Mouse (Mus musculus) MEL (cell line): ENCODE data around the gene Olfr1444. TPM values are rescaled to one million over a fixed set of nuclear protein-coding genes. Genes with fewer than 3 reads are reported as not detected.

Source experiments
- DNase-seq: peaks from one replicate; pipeline ENCODE4 v3.0.0; 2011; ENCODE audit warnings: low read depth, low spot score
- H3K27ac ChIP-seq: 2 replicates; pipeline ENCODE4 v1.5.1; 2012; ENCODE audit warnings: low read depth, mild to moderate bottlenecking, control low read depth, low read length, moderate library complexity; ENCODE audit not compliant: control insufficient read depth
- H3K27me3 ChIP-seq, 2 experiments: fragments of 150-350 bp in 1 of 2; sonication (generic) in 1 of 2; 2 replicates each; pipeline ENCODE4 v1.6.1; 2012; ENCODE audit warnings: low read length in 2 of 2, mild to moderate bottlenecking in 2 of 2, improper control_type of control experiment in 1 of 2, moderate library complexity in 1 of 2; ENCODE audit not compliant: insufficient read depth in 2 of 2, control insufficient read depth in 1 of 2
- H3K36me3 ChIP-seq, 2 experiments: 2 replicates each; pipeline ENCODE4 v1.6.1; 2012 to 2014; ENCODE audit warnings: low read length in 2 of 2, improper control_type of control experiment in 1 of 2, inconsistent platforms in 1 of 2, mild to moderate bottlenecking in 1 of 2; ENCODE audit not compliant: insufficient read depth in 2 of 2, control insufficient read depth in 1 of 2
- H3K4me1 ChIP-seq, 2 experiments: fragments of 150-350 bp in 1 of 2; sonication (generic) in 1 of 2; 2 replicates each; pipeline ENCODE4 v1.6.1; 2012; ENCODE audit warnings: low read length in 2 of 2, improper control_type of control experiment in 1 of 2, mild to moderate bottlenecking in 1 of 2; ENCODE audit not compliant: insufficient read depth in 2 of 2, control insufficient read depth in 1 of 2
- H3K4me3 ChIP-seq, 2 experiments: fragments of 150-350 bp in 1 of 2; sonication (generic) in 1 of 2; 2 replicates each; pipeline ENCODE4 v1.5.1; 2012; ENCODE audit warnings: low read depth in 2 of 2, low read length in 2 of 2, mild to moderate bottlenecking in 2 of 2, moderate library complexity in 2 of 2, control low read depth in 1 of 2, improper control_type of control experiment in 1 of 2; ENCODE audit not compliant: control insufficient read depth in 1 of 2, insufficient read depth in 1 of 2
- H3K79me2 ChIP-seq: 2 replicates; pipeline ENCODE4 v1.6.1; 2012; ENCODE audit warnings: mild to moderate bottlenecking, low read length, moderate library complexity; ENCODE audit not compliant: control insufficient read depth, poor library complexity, insufficient read depth
- H3K9ac ChIP-seq: 2 replicates; pipeline ENCODE4 v1.6.1; 2012; ENCODE audit warnings: low read depth, mild to moderate bottlenecking, control low read depth, low read length, moderate library complexity; ENCODE audit not compliant: control insufficient read depth, poor library complexity, severe bottlenecking
- H3K9me3 ChIP-seq: fragments of 150-350 bp; sonication (generic); replicated peaks from 2 replicates; pipeline ENCODE4 v1.6.1; 2012; ENCODE audit warnings: mild to moderate bottlenecking, low read length, improper control_type of control experiment, moderate library complexity; ENCODE audit not compliant: insufficient read depth
- BHLHE40 ChIP-seq: IDR thresholded peaks from 2 replicates; pipeline ENCODE4 v1.6.1; 2012; ENCODE audit warnings: low read depth, mild to moderate bottlenecking, inconsistent platforms, low read length, improper control_type of control experiment, borderline replicate concordance
- CHD1 ChIP-seq: IDR thresholded peaks from 2 replicates; pipeline ENCODE4 v1.6.1; 2012; ENCODE audit warnings: low read depth, mild to moderate bottlenecking, inconsistent platforms, low read length, improper control_type of control experiment
- CTCF ChIP-seq, 3 experiments: IDR thresholded peaks in 2 of 3; conservative IDR thresholded peaks in 1 of 3; 2 replicates each; pipeline ENCODE4 v1.5.1; 2011 to 2012; ENCODE audit warnings: low read length in 3 of 3, low read depth in 2 of 3, mild to moderate bottlenecking in 2 of 3, improper control_type of control experiment in 1 of 3, inconsistent platforms in 1 of 3, mixed read lengths in 1 of 3, moderate library complexity in 1 of 3; ENCODE audit not compliant: control insufficient read depth in 1 of 3, insufficient read depth in 1 of 3, poor library complexity in 1 of 3, severe bottlenecking in 1 of 3
- E2F4 ChIP-seq: IDR thresholded peaks from 2 replicates; pipeline ENCODE4 v1.6.1; 2011; ENCODE audit warnings: low read depth, low read length, improper control_type of control experiment, borderline replicate concordance
- EP300 ChIP-seq, 2 experiments: IDR thresholded peaks; 2 replicates each; pipeline ENCODE4 v1.6.1; 2011; ENCODE audit warnings: improper control_type of control experiment in 2 of 2, low read length in 2 of 2, low read depth in 1 of 2, mild to moderate bottlenecking in 1 of 2
- ETS1 ChIP-seq: IDR thresholded peaks from 2 replicates; pipeline ENCODE4 v1.6.1; 2012; ENCODE audit warnings: low read depth, mild to moderate bottlenecking, inconsistent platforms, low read length, improper control_type of control experiment, moderate library complexity
- GABPA ChIP-seq: IDR thresholded peaks from 2 replicates; pipeline ENCODE4 v1.6.1; 2012; ENCODE audit warnings: low read depth, mild to moderate bottlenecking, inconsistent platforms, low read length, improper control_type of control experiment, moderate library complexity
- GATA1 ChIP-seq: IDR thresholded peaks from 2 replicates; pipeline ENCODE4 v1.6.1; 2011; ENCODE audit warnings: low read depth, low read length, improper control_type of control experiment
- HCFC1 ChIP-seq: IDR thresholded peaks from 2 replicates; pipeline ENCODE4 v1.6.1; 2012; ENCODE audit warnings: low read depth, mild to moderate bottlenecking, inconsistent platforms, low read length, improper control_type of control experiment, moderate library complexity
- KAT2A ChIP-seq: conservative IDR thresholded peaks from 2 replicates; pipeline ENCODE4 v1.6.1; 2012; ENCODE audit warnings: low read depth, low read length, improper control_type of control experiment, inconsistent platforms
- MAZ ChIP-seq: IDR thresholded peaks from 2 replicates; pipeline ENCODE4 v1.6.1; 2012; ENCODE audit warnings: low read depth, mild to moderate bottlenecking, inconsistent platforms, low read length, improper control_type of control experiment
- MYC ChIP-seq: IDR thresholded peaks from 2 replicates; pipeline ENCODE4 v1.6.1; 2011; ENCODE audit warnings: low read depth, mild to moderate bottlenecking, low read length, improper control_type of control experiment, moderate library complexity
- NELFE ChIP-seq: IDR thresholded peaks from 2 replicates; pipeline ENCODE4 v1.6.1; 2011; ENCODE audit warnings: low read depth, low read length, improper control_type of control experiment
- POLR2A ChIP-seq, 2 experiments: IDR thresholded peaks; 2 replicates each; pipeline ENCODE4 v1.6.1; 2011 to 2012; ENCODE audit warnings: low read length in 2 of 2, mild to moderate bottlenecking in 2 of 2, control low read depth in 1 of 2, improper control_type of control experiment in 1 of 2, low read depth in 1 of 2, moderate library complexity in 1 of 2; ENCODE audit not compliant: control insufficient read depth in 1 of 2, insufficient read depth in 1 of 2, poor library complexity in 1 of 2
- POLR2AphosphoS2 ChIP-seq: IDR thresholded peaks from 2 replicates; pipeline ENCODE4 v1.6.1; 2011; ENCODE audit warnings: low read length, improper control_type of control experiment
- POLR2AphosphoS5 ChIP-seq: IDR thresholded peaks from 2 replicates; pipeline ENCODE4 v1.6.1; 2012; ENCODE audit warnings: low read depth, borderline replicate concordance, mild to moderate bottlenecking, inconsistent platforms, low read length, moderate library complexity, mixed read lengths
- RAD21 ChIP-seq: IDR thresholded peaks from 2 replicates; pipeline ENCODE4 v1.6.1; 2011; ENCODE audit warnings: mild to moderate bottlenecking, low read depth, low read length, improper control_type of control experiment
- SMC3 ChIP-seq: IDR thresholded peaks from 2 replicates; pipeline ENCODE4 v1.6.1; 2011; ENCODE audit warnings: low read depth, low read length, improper control_type of control experiment
- TBP ChIP-seq: IDR thresholded peaks from 2 replicates; pipeline ENCODE4 v1.8.0; 2011; ENCODE audit warnings: low read depth, low read length, improper control_type of control experiment
- TCF12 ChIP-seq: IDR thresholded peaks from 2 replicates; pipeline ENCODE4 v1.6.1; 2014; ENCODE audit warnings: low read depth, mild to moderate bottlenecking, inconsistent platforms, low read length, improper control_type of control experiment, moderate library complexity
- UBTF ChIP-seq: IDR thresholded peaks from 2 replicates; pipeline ENCODE4 v1.6.1; 2012; ENCODE audit warnings: low read depth, mild to moderate bottlenecking, inconsistent platforms, low read length, improper control_type of control experiment, moderate library complexity, borderline replicate concordance; ENCODE audit not compliant: insufficient read depth
- USF1 ChIP-seq: IDR thresholded peaks from 2 replicates; pipeline ENCODE4 v1.6.1; 2014; ENCODE audit warnings: low read depth, mild to moderate bottlenecking, inconsistent platforms, low read length, improper control_type of control experiment, moderate library complexity
- USF2 ChIP-seq, 2 experiments: IDR thresholded peaks; 2 replicates each; pipeline ENCODE4 v1.6.1; 2011 to 2012; ENCODE audit warnings: improper control_type of control experiment in 2 of 2, low read length in 2 of 2, borderline replicate concordance in 1 of 2, inconsistent platforms in 1 of 2, low read depth in 1 of 2, mild to moderate bottlenecking in 1 of 2; ENCODE audit not compliant: insufficient read depth in 1 of 2
- ZKSCAN1 ChIP-seq: IDR thresholded peaks from 2 replicates; pipeline ENCODE4 v1.6.1; 2012; ENCODE audit warnings: low read depth, mild to moderate bottlenecking, inconsistent platforms, low read length, improper control_type of control experiment, moderate library complexity
- ZMIZ1 ChIP-seq: IDR thresholded peaks from 2 replicates; pipeline ENCODE4 v1.6.1; 2012; ENCODE audit warnings: low read depth, mild to moderate bottlenecking, inconsistent platforms, low read length, improper control_type of control experiment, moderate library complexity
- ZNF384 ChIP-seq: IDR thresholded peaks from 2 replicates; pipeline ENCODE4 v1.6.1; 2012; ENCODE audit warnings: low read depth, mild to moderate bottlenecking, inconsistent platforms, low read length, improper control_type of control experiment
- polyA plus RNA-seq, 2 experiments: library from polyadenylated mRNA; stranded (reverse) in 1 of 2; unstranded in 1 of 2; fragments of >175 nt in 1 of 2; fragments of >200 nt in 1 of 2; gene quantifications; 2 replicates each; pipeline versions ENCODE4 v1.2.1 to v1.2.4; 2012; ENCODE audit warnings: low replicate concordance in 2 of 2, low read depth in 1 of 2; ENCODE audit not compliant: insufficient read length in 2 of 2, insufficient read depth in 1 of 2, missing spikeins in 1 of 2
- total RNA-seq: library from RNA; depleted of rRNA; stranded (reverse); fragments of 300-350 nt; gene quantifications from 2 replicates; pipeline ENCODE4 v1.2.3, GENCODE M21; 2012

Gene Olfr1444
- total and polyA plus RNA-seq, 3 experiments: 0.04 TPM; not detected in 2

- no peak for DNase-seq
- Histone ChIP-seq H3K4me3 (no peak within 1 kb of the TSS), H3K36me3 (no peaks in the 10 kb centered on the region), H3K4me1 (no peaks in the 10 kb centered on the region)
- TF ChIP-seq RAD21 (no peak), E2F4 (no peak), POLR2AphosphoS5 (no peak), GABPA (no peak), MAZ (no peak), UBTF (no peak), BHLHE40 (no peak), USF2 (IDR thresholded peaks at IDR 0.05; ENCODE audit: borderline replicate concordance in 1 of 2, insufficient read depth in 1 of 2, low read depth in 1 of 2, low read length in 2 of 2) (no peak), CTCF (IDR thresholded peaks at IDR 0.05 in 2 of 3, conservative IDR thresholded peaks at IDR 0.05 in 1 of 3; ENCODE audit: control insufficient read depth in 1 of 3, insufficient read depth in 1 of 3, low read depth in 2 of 3, low read length in 3 of 3, poor library complexity in 1 of 3, severe bottlenecking in 1 of 3) (no peak), CHD1 (no peak), ETS1 (no peak), SMC3 (no peak), TCF12 (no peak), HCFC1 (no peak), POLR2AphosphoS2 (no peak), TBP (no peak), KAT2A (no peak), EP300 (IDR thresholded peaks at IDR 0.05; ENCODE audit: low read depth in 1 of 2, low read length in 2 of 2) (no peak), USF1 (no peak), MYC (no peak)
- TF ChIP-seq, all 39 proteins: peak for 0
- Histone ChIP-seq H3K27ac (no peak within 1 kb of the TSS), H3K27me3 (no peaks in the 10 kb centered on the region), H3K9me3 (no peaks in the 10 kb centered on the region), H3K79me2 (no peaks in the 10 kb centered on the region), H3K9ac (no peak within 1 kb of the TSS)
Measured at GRCm38 (mm10) chr19:12893424-12893823, 36.3 kb downstream of the Olfr1444 start, which contains the start of gene Olfr1446. Gene Olfr1446, minus strand, starts transcription at chr19:12893524.

- Histone ChIP-seq H3K27ac (no peak within 1 kb of the TSS), H3K79me2 (no peaks in the 10 kb centered on the region), H3K36me3 (no peaks in the 10 kb centered on the region), H3K27me3 (no peaks in the 10 kb centered on the region), H3K4me3 (no peak within 1 kb of the TSS), H3K4me1 (no peaks in the 10 kb centered on the region), H3K9me3 (no peaks in the 10 kb centered on the region), H3K9ac (no peak within 1 kb of the TSS)
- TF ChIP-seq NELFE (no peak), ETS1 (no peak), CHD1 (no peak), TBP (no peak), ZKSCAN1 (no peak), POLR2A (IDR thresholded peaks at IDR 0.05; ENCODE audit: control insufficient read depth in 1 of 2, insufficient read depth in 1 of 2, low read depth in 1 of 2, low read length in 2 of 2, poor library complexity in 1 of 2) (no peak), ZMIZ1 (no peak), GABPA (no peak), E2F4 (no peak), USF2 (IDR thresholded peaks at IDR 0.05; ENCODE audit: borderline replicate concordance in 1 of 2, insufficient read depth in 1 of 2, low read depth in 1 of 2, low read length in 2 of 2) (no peak), ZNF384 (no peak), HCFC1 (no peak), GATA1 (no peak), EP300 (IDR thresholded peaks at IDR 0.05; ENCODE audit: low read depth in 1 of 2, low read length in 2 of 2) (no peak)
- no peak for DNase-seq
Measured at GRCm38 (mm10) chr19:12903643-12904042, 46.6 kb downstream of the Olfr1444 start, which contains the start of gene Olfr1447. Gene Olfr1447, minus strand, starts transcription at chr19:12903743.
